Mouse (Mus musculus): ENCODE results near the gene Cdh23. TPM values are rescaled to one million over a fixed set of nuclear protein-coding genes. Genes with fewer than 3 reads are reported as not detected.
"Not testable (repeated sequence)": the region's sequence is repeated elsewhere in the genome, so short reads cannot be mapped to it uniquely, and the experiment has no call there.

Cdh23 gene
- total RNA-seq (2021) = 1 to 10 TPM; 5.1 to 6.0 TPM
- long read RNA-seq, experiment 1, partial matches to known transcripts = 0 of 1 reads
- long read RNA-seq, experiment 1, other reads (novel, unspliced or antisense) = 1 of 1 reads
- long read RNA-seq, experiment 2, partial matches to known transcripts = 1 of 5 reads
- long read RNA-seq, experiment 2, other reads (novel, unspliced or antisense) = 4 of 5 reads

- DNase-seq = no peak
- intact Hi-C loops (cut with DNase I) = loop anchor here (2.0 kb wide), 3 partner anchors 56 to 392 kb away; partner anchors contain the start of gene Slc29a3
Measured at GRCm38 (mm10) chr10:60696390-60696789, at the start of gene Cdh23. Cdh23 (minus strand) TSS chr10:60696490.

DNA sequence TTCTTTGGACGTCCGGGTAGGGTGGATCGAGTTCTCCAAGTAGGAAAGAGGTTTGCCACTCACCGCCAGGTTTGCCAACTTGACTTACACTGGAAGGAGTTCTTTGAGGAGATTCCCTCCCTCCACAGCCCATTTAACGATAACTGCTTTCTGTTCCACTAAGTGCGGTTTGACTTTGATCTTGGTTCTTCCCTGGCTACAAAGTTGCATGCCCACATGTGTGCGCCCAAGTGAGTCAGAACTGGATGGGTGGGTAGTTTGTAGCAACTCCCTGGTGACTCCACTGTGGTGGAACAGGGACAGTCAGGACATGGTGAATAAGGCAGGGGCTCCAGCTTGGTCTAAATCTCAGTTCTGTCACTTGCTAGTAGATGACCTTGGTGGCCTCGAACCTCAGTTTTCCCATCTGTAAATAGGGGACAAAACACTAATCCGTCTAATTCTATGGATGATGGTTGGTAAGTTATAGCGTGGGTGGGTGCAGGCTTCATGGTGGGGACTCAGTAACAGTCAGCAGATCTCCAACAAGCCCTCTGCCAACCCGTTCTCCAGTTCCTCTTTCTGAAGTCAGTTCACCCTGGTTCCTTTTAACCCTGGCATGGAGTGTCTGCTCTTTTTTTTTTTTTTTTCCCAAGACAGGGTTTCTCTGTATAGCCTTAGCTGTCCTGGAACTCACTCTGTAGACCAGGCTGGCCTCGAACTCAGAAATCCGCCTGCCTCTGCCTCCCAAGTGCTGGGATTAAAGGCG, 48.4 kb upstream of the Cdh23 start:
- intact Hi-C loops (cut with DNase I) = no loop called here
- DNase-seq = no peak

DNA sequence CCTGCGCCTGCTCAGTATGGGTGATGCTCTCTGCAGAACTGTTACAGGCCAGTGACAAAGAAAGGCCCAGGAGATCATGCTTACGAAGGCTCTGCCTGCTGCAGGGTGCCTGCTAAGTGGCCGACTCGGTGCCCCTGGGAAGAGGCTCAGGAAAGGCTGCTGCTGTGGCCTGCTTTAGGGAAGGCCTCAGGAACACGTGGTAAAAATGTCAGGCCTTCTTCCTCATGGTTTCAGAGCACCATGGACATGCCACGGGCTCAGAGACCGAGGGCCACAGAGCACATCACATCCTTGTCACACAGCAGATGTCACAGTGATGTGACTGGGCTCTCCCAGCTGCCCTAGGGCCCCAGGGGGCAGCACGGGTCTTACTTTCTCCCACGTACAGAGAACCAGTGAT, 47.4 kb upstream of the Cdh23 start:
- intact Hi-C loops (cut with DNase I) = no loop called here
- no peak for DNase-seq

- no peak for DNase-seq
- intact Hi-C loops (cut with DNase I) = no loop called here
Measured at GRCm38 (mm10) chr10:60742942-60743341, 46.7 kb upstream of the Cdh23 start.

DNA sequence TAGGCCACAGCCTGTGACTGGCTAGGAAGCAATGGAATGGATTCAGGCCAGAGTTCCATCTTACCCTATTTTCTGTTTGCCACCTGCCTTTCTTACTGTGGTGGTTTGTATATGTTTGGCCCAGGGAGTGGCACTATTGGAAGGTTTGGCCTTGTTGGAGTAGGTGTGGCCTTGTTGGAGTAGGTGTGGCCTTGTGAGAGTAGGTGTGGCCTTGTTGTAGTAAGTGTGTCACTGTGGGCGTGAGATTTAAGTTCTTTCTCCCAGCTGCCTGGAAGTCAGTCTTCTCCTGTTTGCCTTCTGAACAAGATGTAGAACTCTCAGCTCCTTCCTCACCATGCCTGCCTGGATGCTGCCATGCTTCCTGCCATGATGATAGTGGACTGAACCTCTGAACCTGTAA, 46.0 kb upstream of the Cdh23 start:
- intact Hi-C loops (cut with DNase I); DNase-seq: not testable (repeated sequence)

DNA sequence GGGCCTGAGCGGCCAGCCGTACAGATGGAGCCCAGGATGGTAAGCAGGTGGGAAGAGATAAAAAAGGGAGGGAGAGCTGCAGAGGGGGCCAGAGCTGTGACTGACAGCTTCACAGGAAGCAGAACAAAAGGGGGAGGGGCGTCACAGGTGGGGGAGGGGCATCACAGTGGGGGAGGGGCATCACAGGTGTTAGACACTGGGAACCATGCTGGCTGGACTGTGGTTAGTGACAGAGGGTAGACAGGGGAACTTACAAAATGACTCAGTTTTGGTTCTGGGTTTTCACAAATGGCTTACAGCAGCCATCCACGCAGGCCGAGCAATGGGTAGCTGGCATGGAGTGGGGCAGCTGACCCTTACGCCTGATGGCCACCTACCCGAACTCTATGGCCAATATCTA, 45.1 kb upstream of the Cdh23 start:
- no peak for DNase-seq

GRCm38 (mm10) chr10:60739619-60740363, 43.5 kb upstream of the Cdh23 start:
- intact Hi-C loops (cut with DNase I) = no loop called here
- peak in 1 of 2 experiments; percentile 24 for DNase-seq

More for the DNA sequence above, 45.1 kb upstream of the Cdh23 start:
- intact Hi-C loops (cut with DNase I) = no loop called here

- DNase-seq = no peak
- intact Hi-C loops (cut with DNase I) = no loop called here
Measured at GRCm38 (mm10) chr10:60737886-60738640, 41.8 kb upstream of the Cdh23 start.

- intact Hi-C loops (cut with DNase I) = no loop called here
- DNase-seq = no peak
Measured at GRCm38 (mm10) chr10:60737169-60737728, 41.0 kb upstream of the Cdh23 start.

DNA sequence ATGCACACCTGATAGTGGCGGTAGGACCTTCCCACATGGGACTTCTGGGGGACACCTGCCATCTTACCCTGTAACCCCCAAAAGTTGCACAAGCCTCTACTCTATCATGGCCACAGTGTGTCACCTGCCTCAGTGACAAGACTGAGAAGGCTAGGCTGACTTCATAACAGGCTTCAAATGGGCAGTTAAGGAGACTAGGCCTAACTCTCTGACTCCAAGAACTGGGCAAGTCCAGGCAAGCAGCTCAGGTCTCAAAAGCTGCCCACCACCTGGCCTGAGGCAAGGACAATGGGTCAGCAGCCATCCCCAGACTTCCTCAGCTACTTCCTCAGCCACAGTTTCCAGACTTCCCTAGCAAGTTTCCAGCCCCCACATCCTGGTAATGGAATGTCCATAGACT, 39.4 kb upstream of the Cdh23 start:
- no peak for DNase-seq
- intact Hi-C loops (cut with DNase I) = no loop called here

- intact Hi-C loops (cut with DNase I) = no loop called here
- no peak for DNase-seq
Measured at GRCm38 (mm10) chr10:60733471-60733870, 37.2 kb upstream of the Cdh23 start.

DNA sequence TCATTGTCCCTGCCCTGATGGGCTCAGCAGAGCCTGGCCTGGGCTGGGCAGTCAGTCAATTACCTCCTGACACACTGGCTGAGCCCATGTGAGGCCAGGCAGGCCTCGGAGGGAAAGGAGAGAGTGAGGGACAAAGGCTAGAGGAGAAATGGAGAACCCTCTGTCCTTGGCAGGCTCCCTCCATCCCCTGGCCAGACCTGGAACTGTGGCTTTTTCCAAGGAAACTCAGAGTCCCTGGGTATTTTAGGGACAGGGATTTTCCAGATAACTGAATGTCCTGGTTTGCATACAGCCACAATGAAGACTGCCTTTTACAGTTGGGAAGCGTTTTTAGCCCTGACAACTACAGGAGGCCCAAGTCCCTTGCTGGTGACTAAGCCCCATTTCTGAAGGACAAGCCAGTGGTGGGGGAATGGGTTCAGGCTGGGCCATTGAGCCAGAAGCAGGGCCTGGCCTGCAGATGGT, 36.1 kb upstream of the Cdh23 start:
- intact Hi-C loops (cut with DNase I) = no loop called here
- peak in 1 of 2 experiments; percentile 10 for DNase-seq

GRCm38 (mm10) chr10:60731742-60732141, 35.5 kb upstream of the Cdh23 start:
- DNase-seq = no peak
- intact Hi-C loops (cut with DNase I) = no loop called here

- no peak for DNase-seq
- intact Hi-C loops (cut with DNase I) = no loop called here
Measured at GRCm38 (mm10) chr10:60727301-60727700, 31.0 kb upstream of the Cdh23 start.

DNA sequence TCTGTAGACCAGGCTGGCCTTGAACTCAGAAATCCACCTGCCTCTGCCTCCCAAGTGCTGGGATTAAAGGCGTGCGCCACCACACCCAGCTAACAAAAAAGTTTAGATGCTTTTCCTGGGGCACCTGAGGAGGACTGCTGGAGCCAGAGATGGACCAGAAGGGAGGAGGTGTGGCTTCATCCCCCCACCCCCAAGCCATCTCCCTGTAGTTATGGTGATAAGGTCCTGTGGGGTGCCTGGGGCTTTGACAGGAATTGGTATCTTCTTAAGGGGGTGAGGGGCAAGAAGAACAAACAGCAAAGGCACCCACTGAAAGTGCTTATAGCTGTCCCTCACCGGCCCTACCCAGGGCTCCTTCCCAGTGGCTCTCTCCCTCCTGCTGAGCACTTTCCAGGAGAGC, 30.6 kb upstream of the Cdh23 start:
- no peak for DNase-seq
- intact Hi-C loops (cut with DNase I) = no loop called here

DNA sequence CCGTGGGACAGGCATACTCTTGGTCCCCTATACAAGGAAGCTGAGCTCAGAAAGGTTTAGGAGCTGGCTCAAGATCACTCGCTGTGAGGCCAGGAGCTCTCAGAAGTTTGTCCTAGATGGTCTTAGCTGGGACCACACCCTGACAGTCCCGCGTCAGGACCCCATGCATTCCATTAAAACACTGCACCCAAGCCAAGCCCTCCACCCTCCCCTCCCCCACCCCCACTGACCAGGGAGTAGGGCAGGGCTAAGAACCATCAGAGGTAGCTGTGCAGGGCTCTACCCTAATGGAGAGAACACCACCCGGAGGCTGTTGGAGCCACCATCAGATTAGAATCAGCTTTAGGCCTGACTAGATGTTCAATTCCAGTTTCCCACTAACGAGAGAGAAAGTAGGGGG, 28.2 kb upstream of the Cdh23 start:
- intact Hi-C loops (cut with DNase I) = no loop called here
- DNase-seq = no peak

- intact Hi-C loops (cut with DNase I) = no loop called here
- DNase-seq = no peak
Measured at GRCm38 (mm10) chr10:60723345-60723744, 27.1 kb upstream of the Cdh23 start.

- intact Hi-C loops (cut with DNase I) = no loop called here
- no peak for DNase-seq
Measured at GRCm38 (mm10) chr10:60721640-60722039, 25.4 kb upstream of the Cdh23 start.

DNA sequence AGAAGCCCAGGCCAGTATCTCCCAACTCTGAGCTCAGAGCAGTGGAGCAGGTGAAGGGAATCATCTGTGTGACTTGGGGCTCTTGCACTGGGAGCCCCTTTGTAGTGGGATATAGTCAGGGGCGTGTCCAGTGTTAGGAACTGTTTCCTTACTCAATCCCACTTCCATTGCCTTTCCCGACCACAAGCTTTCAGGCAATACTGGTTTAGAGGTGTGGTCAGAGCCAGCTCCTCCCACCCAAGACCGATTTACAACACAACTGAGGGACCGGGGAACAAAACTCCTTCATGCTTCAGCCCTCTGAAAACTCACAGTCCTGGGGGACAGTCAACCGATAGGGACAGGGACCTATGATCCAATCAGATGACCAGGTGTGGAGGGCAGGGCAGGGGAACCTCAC, 24.2 kb upstream of the Cdh23 start:
- intact Hi-C loops (cut with DNase I) = no loop called here
- DNase-seq = no peak

GRCm38 (mm10) chr10:60718491-60718890, 22.2 kb upstream of the Cdh23 start:
- no peak for DNase-seq
- intact Hi-C loops (cut with DNase I) = no loop called here

All from heart, postnatal 14 days (tissue).